Mouse (Mus musculus) bone marrow, adult 2 months (tissue): ENCODE measurements around the gene Tspyl1. TPM values are rescaled to one million over a fixed set of nuclear protein-coding genes. Genes with fewer than 3 reads are reported as not detected.

Source experiments
- H3K27ac ChIP-seq: fragments of 200-500 bp; 2 replicates; pipeline ENCODE4 v1.5.1; 2012; ENCODE audit warnings: low read depth, mild to moderate bottlenecking, control low read depth, inconsistent platforms, low read length; ENCODE audit not compliant: control insufficient read depth, poor library complexity, insufficient read depth
- H3K4me1 ChIP-seq: fragments of 200-500 bp; 2 replicates; pipeline ENCODE4 v1.6.1; 2011; ENCODE audit warnings: low read length; ENCODE audit not compliant: control insufficient read depth, insufficient read depth
- H3K4me3 ChIP-seq: fragments of 200-500 bp; replicated peaks from 2 replicates; pipeline ENCODE3; 2011; ENCODE audit warnings: mild to moderate bottlenecking, low read depth, low read length, control low read depth; ENCODE audit not compliant: control insufficient read depth
- CTCF ChIP-seq: fragments of 200-500 bp; IDR thresholded peaks from 2 replicates; pipeline ENCODE4 v1.5.1; 2011; ENCODE audit warnings: low read length, control low read depth; ENCODE audit not compliant: control insufficient read depth, insufficient read depth
- POLR2A ChIP-seq: fragments of 200-500 bp; IDR thresholded peaks from 2 replicates; pipeline ENCODE4 v1.6.1; 2011; ENCODE audit warnings: low read depth, mild to moderate bottlenecking, control low read depth, low read length, borderline replicate concordance; ENCODE audit not compliant: control insufficient read depth
- WGBS: fragments of 180-500 bp; shearing (Covaris S2); methylation state at CpG from one replicate; pipeline ENCODE4 v1.1.7; 2018; 5-methylcytosine and 5-hydroxymethylcytosine counted together
- polyA plus RNA-seq: library from polyadenylated mRNA; stranded (reverse); fragments of >200 nt; gene quantifications from 2 replicates; pipeline ENCODE4 v1.2.4, GENCODE M21; 2011; ENCODE audit warnings: low replicate concordance; ENCODE audit not compliant: missing spikeins, insufficient read depth, insufficient read length

The Tspyl1 gene
- 12.2 and 18.2 TPM in 2 replicates for polyA plus RNA-seq

- H3K27ac ChIP-seq = peak within 1 kb of the TSS; percentile 94
- TF ChIP-seq CTCF (no peak), POLR2A (peak; percentile 87)
- H3K4me3 ChIP-seq = peak within 1 kb of the TSS; percentile 95
- H3K4me1 ChIP-seq = no peaks in the 10 kb centered on the region; the same call in 1 of the 2 replicates
- under 1% methylated on average over 38 of the region's 38 CpGs for WGBS
These were observed at the start of gene Tspyl1 for GRCm38 (mm10) chr10:34281962-34282388. TSS of gene Tspyl1 (plus strand) at chr10:34282190.

GRCm38 (mm10) chr10:34233418-34233817 is 48.6 kb upstream of the Tspyl1 start:
- H3K4me3 ChIP-seq = no peak overlapping the region
- WGBS = 79% methylated on average over 1 of the region's 1 CpGs
- H3K27ac ChIP-seq = no peak overlapping the region
- H3K4me1 ChIP-seq = peaks cover 6% of the 10 kb centered on the region
- no peak for TF ChIP-seq CTCF

GRCm38 (mm10) chr10:34233931-34234745 is 47.9 kb upstream of the Tspyl1 start:
- Histone ChIP-seq H3K4me1 (peaks cover 6% of the 10 kb centered on the region), H3K27ac (no peak overlapping the region), H3K4me3 (no peak overlapping the region)
- no peak for TF ChIP-seq POLR2A
- TF ChIP-seq CTCF = no peak
- WGBS = 34% methylated on average over 2 of the region's 2 CpGs

- H3K4me3 ChIP-seq = peak overlapping the region; percentile 5
- peaks cover 6% of the 10 kb centered on the region for H3K4me1 ChIP-seq
- H3K27ac ChIP-seq = peak overlapping the region; percentile 8; the same call in 1 of the 2 replicates
- TF ChIP-seq POLR2A (no peak), CTCF (no peak)
- WGBS = 1% methylated on average over 3 of the region's 3 CpGs
These were observed 46.6 kb upstream of the Tspyl1 start for GRCm38 (mm10) chr10:34235384-34235783.

GRCm38 (mm10) chr10:34236569-34236968 is 45.4 kb upstream of the Tspyl1 start:
- 74% methylated on average over 5 of the region's 5 CpGs for WGBS

GRCm38 (mm10) chr10:34238536-34238935 is 43.5 kb upstream of the Tspyl1 start:
- no peak overlapping the region for H3K4me3 ChIP-seq
- WGBS = 48% methylated on average over 4 of the region's 4 CpGs
- peaks cover 6% of the 10 kb centered on the region for H3K4me1 ChIP-seq
- TF ChIP-seq POLR2A (no peak), CTCF (no peak)
- no peak overlapping the region for H3K27ac ChIP-seq

More at GRCm38 (mm10) chr10:34236569-34236968, 45.4 kb upstream of the Tspyl1 start:
- Histone ChIP-seq H3K4me1 (peaks cover 6% of the 10 kb centered on the region), H3K27ac (no peak overlapping the region), H3K4me3 (no peak overlapping the region)
- no peak for TF ChIP-seq CTCF
- TF ChIP-seq POLR2A = no peak

GRCm38 (mm10) chr10:34244745-34245144 is 37.2 kb upstream of the Tspyl1 start:
- no peak overlapping the region for H3K4me3 ChIP-seq
- TF ChIP-seq CTCF (no peak), POLR2A (no peak)
- H3K27ac ChIP-seq = no peak overlapping the region
- no peaks in the 10 kb centered on the region for H3K4me1 ChIP-seq
- 81% methylated on average over 5 of the region's 5 CpGs for WGBS

GRCm38 (mm10) chr10:34246106-34246505 is 35.9 kb upstream of the Tspyl1 start:
- TF ChIP-seq POLR2A (no peak), CTCF (no peak)
- Histone ChIP-seq H3K4me1 (no peaks in the 10 kb centered on the region), H3K4me3 (no peak overlapping the region), H3K27ac (no peak overlapping the region)
- 55% methylated on average over 2 of the region's 2 CpGs for WGBS
